Mouse (Mus musculus) midbrain, embryonic 12.5 days (tissue): ENCODE data around the gene Mpzl3. TPM values are rescaled to one million over a fixed set of nuclear protein-coding genes. Genes with fewer than 3 reads are reported as not detected.

Experiments used
- polyA plus RNA-seq: library from polyadenylated mRNA; unstranded; fragments of >200 nt; fragmentation: Nextera tagmentation; extraction: Ambion mirVana; gene quantifications from 2 replicates; pipeline ENCODE4 v1.2.1, GENCODE M21; 2016

The Mpzl3 gene
- polyA plus RNA-seq, 1 experiment from 2014 or later = 2.4 TPM

Other genes starting within 250 kb of the Mpzl3 start
- gene Kmt2a, start 173.9 kb upstream of the Mpzl3 start, polyA plus RNA-seq = 32.3 and 32.8 TPM in 2 replicates
- gene Atp5l, start 134.4 kb upstream of the Mpzl3 start, polyA plus RNA-seq = 524 and 532 TPM in 2 replicates
- 34.6 and 35.4 TPM in 2 replicates for gene Ube4a, start 89.6 kb upstream of the Mpzl3 start, polyA plus RNA-seq
- not detected in 2 replicates for gene Cd3g, start 74.8 kb upstream of the Mpzl3 start, polyA plus RNA-seq
- not detected in 2 replicates for gene Cd3d, start 73.4 kb upstream of the Mpzl3 start, polyA plus RNA-seq
- gene Cd3e, start 45.6 kb upstream of the Mpzl3 start, polyA plus RNA-seq = not detected in 2 replicates
- gene Mpzl2, start 15.4 kb upstream of the Mpzl3 start, polyA plus RNA-seq = 0.67 and 0.98 TPM in 2 replicates
- 0.17 and 0.25 TPM in 2 replicates for gene Jaml, start 24.0 kb downstream of the Mpzl3 start, polyA plus RNA-seq
- gene Scn2b, start 62.6 kb downstream of the Mpzl3 start, polyA plus RNA-seq = 4.2 and 4.3 TPM in 2 replicates
- 0.15 and 0.18 TPM in 2 replicates for gene Scn4b, start 83.2 kb downstream of the Mpzl3 start, polyA plus RNA-seq
- not detected in 2 replicates for gene BC049352, start 126.8 kb downstream of the Mpzl3 start, polyA plus RNA-seq
- gene Tmprss4, start 148.9 kb downstream of the Mpzl3 start, polyA plus RNA-seq = not detected in 2 replicates
- 0.56 TPM in 2 replicates for gene Il10ra, start 214.0 kb downstream of the Mpzl3 start, polyA plus RNA-seq